Mouse (Mus musculus) adrenal gland, postnatal 4 days (tissue): Measurements from ENCODE around the gene Gata3. TPM values are rescaled to one million over a fixed set of nuclear protein-coding genes. Genes with fewer than 3 reads are reported as not detected.

Source experiments
- DNase-seq, 2 experiments: peaks; one replicate each; pipeline ENCODE4 v3.0.0; 2021 to 2022; ENCODE audit warnings: low spot score in 2 of 2, mixed read lengths in 2 of 2
- long read RNA-seq, 2 experiments: library from polyadenylated mRNA; stranded (forward); transcript quantifications; one replicate each; pipeline ENCODE4 v2.0.0; 2021
- total RNA-seq, 2 experiments: library from RNA; stranded (reverse); gene quantifications; 2 replicates each; pipeline ENCODE4 v1.2.3; 2021

Gene Gata3
- total RNA-seq, result 10 to 100 TPM; 28.0 to 37.3 TPM
- long read RNA-seq, experiment 1, transcript Gata3-201 (6 exons, 3,215 nt), result major isoform, 5 of 23 reads
- long read RNA-seq, experiment 1, partial matches to known transcripts, result 7 of 23 reads
- long read RNA-seq, experiment 1, other reads (novel, unspliced or antisense), result 11 of 23 reads
- long read RNA-seq, experiment 2, partial matches to known transcripts, result 21 of 46 reads
- long read RNA-seq, experiment 2, other reads (novel, unspliced or antisense), result 23 of 46 reads

GRCm38 (mm10) chr2:9889651-9890183, at the start of gene Gata3:
TSS of gene Gata3 (minus strand) at chr2:9890034.
- no peak for DNase-seq

GRCm38 (mm10) chr2:9939250-9939649, 49.4 kb upstream of the Gata3 start:
- DNase-seq, result no peak

DNA sequence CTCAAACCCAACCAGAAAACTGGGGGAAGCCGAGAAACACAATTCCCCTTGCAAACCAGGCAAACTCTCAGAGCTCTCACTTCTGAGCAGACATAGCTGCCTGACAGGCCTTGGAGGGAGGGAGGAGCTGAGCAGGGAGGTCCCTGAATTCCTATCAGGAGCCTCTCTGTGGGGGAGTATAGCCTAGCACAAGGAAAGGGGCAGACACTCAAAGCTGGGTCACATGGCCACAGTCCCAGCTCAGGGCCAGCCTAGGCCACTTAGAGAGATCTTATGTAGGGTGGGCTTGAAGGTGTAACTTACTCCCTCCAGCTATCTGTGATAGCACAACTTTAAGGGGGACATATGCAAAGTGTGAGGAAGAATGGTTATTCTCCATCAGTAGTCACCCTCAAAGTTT, 46.1 kb upstream of the Gata3 start:
- DNase-seq, result no peak

GRCm38 (mm10) chr2:9926905-9927283, 37.1 kb upstream of the Gata3 start:
- no peak for DNase-seq

DNA sequence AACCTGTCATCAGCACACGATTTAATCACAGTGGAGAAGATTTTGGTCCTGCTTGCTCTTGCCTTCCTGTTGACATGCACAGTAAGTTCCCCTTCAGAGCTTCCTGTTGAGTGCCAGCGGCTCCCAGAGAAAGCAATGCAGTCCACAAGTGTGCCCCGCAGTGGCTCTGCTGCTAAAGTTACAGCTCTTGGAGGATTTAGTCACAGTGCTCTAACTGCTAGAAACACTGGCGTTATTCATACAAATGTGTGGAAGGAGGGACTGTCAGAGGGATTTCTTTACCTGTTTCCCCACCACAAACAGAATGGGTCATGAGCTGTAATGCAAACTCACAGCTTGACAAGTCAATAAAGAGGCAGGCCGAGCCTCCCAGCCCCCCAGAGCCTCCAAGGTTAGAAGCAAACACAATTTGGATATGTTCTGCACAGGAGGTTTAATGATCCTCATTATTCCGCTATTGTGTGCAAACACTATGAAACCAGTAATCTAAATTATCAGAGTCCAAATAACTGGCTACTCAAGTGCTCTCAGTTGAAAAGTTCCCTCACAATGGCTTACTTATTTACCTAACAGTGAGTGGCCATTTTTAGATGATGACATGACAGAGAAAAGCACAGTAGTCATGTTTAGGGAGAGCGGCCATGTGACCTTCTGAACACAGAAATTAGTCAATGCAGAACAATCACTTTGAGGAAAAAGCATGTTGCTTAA, 36.5 kb upstream of the Gata3 start:
- DNase-seq, result no peak

- no peak for DNase-seq
Measured at GRCm38 (mm10) chr2:9918691-9919471, 29.0 kb upstream of the Gata3 start.

- no peak for DNase-seq
Measured at GRCm38 (mm10) chr2:9917602-9918001, 27.8 kb upstream of the Gata3 start.

- DNase-seq, result no peak
Measured at GRCm38 (mm10) chr2:9905995-9906394, 16.2 kb upstream of the Gata3 start.

GRCm38 (mm10) chr2:9903854-9904560, 14.2 kb upstream of the Gata3 start:
- DNase-seq, result no peak

DNA sequence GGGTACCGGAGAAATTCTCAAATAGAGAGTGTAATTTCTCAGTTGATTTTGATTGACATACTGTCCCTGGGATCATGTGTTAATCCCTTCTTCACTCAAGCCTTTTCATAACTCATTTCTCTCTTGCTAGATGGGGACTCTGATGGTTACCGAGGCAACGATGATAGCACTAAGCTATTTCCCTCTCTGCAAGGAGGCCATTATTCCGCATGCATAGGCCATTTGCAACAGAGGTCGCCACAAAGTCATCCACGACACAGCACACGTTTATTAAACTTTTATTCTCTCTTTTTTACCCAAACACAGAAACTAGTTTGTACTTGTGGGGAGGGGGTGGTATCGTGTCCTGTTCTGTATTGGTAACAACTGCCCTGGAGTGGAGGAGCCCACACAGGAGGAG, 8.0 kb upstream of the Gata3 start:
- no peak for DNase-seq

DNA sequence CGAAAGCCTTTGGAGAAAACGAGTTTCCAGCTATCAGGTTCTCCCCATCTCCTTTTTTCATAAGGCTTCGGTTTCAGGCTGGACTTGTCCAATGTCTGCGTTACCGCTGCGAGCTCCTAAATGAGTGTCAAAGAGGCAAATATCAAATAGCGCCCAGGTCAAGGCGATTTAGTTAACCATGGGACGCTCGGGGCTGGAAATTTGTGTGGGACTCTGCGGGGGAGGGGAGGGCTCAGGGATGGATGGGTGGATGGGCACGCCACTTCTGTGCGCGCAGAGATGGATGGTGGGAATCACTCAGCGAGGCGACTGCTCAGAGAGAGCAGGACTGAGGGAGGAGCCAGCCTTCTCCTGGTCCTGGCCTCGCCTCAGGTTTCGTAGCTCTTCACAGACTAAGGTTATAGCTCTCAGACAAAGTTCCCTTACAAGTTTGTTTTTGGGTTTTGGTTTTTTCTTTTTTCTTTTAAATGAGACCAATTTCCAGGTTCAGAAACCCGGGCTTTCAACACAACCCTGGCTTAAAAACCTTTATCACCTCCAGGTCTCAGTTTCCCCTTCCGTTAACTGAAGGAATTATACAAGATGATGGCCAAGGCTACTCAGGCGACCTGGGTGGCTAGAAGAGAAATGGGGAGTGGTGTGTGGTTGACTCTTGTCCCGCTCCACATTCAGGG, 6.4 kb upstream of the Gata3 start:
- DNase-seq, result no peak

DNA sequence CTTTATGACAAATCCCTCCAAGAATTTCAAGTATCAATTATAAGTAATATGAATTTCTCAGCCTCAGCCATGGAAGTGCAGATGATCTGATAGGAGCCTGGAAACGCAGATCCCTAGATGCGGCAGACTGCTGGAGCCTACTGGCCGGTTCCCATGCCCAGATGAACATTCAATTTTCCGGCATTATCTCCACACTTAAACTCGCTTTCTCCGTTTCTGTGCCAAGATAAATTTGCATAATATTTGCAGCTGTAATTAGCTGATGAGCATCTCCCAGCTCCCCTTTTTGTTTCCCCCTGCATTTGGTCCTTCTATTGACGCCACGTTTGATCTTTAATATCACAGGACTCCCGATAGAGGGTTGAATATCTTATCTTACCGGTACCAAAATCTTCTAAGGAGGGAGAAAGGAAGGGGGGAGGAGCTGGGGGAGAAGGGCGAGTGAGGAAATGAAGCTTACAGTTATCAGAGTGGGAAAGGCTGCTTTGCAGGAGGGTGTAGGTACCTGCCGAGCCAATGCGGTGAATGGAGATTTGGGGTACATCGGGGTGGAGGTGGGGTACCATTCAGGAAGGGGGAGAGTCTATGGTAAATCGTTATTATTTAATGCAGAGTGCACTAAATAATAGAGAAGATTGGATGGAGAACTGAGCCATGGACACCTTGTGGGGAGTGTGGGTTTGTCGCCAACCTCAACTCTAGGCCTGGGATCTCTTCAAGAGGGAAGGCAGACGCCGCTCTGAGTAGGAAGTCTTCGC, 5.2 kb upstream of the Gata3 start:
- DNase-seq, result no peak

DNA sequence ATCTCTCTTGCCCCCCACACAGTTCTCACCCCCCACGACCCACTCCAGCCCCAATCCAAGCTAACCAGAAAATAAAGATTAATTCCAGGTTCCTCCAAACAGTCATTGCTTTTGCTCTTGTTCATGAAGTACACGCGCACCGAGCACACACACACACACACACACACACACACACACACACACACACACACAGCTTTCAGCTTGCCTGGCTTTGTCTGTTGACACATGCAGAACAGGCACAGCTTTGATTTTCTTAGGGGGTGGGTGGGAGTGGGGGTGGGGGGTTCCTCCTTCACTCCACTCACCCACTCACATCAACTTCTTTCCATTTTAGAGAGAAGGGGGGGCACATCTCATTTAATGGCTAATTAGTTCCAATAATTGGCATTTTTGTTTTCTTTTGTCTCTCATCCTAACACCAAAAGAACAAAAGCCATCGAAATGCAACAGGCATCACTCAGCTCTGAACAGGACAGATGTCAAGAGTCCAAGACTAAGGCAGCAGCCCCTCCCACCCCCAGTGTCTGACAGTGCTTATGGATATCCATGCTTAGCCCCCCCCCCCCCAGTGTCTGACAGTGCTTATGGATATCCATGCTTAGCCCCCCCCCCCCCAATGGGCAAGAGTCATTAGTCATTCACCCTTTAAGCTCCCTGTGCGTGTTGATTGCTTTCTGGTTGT, 3.6 kb upstream of the Gata3 start:
- DNase-seq, result no peak

GRCm38 (mm10) chr2:9892541-9892940, 2.7 kb upstream of the Gata3 start:
- DNase-seq, result no peak

DNA sequence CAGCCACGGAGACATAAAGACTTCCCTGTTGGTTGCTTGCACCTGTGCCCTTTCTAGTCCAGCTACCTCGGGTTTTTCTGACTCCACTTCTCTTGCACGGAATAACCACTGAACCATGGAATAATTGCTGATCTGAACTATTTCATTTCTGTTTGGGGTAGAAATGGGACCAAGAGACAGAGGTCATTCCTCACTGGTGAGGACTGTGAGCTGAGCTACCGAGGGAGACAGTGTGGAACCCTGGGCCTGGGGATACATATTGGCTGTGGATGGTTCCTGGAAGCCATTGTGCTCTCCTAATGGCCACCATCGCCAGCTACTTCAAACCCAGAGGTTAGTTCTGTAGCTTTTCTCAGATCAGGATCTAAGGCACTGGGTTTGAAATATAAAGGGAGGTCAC, 1.1 kb upstream of the Gata3 start:
- DNase-seq, result no peak

GRCm38 (mm10) chr2:9890251-9890650, 417 bp upstream of the Gata3 start:
- DNase-seq, result no peak

DNA sequence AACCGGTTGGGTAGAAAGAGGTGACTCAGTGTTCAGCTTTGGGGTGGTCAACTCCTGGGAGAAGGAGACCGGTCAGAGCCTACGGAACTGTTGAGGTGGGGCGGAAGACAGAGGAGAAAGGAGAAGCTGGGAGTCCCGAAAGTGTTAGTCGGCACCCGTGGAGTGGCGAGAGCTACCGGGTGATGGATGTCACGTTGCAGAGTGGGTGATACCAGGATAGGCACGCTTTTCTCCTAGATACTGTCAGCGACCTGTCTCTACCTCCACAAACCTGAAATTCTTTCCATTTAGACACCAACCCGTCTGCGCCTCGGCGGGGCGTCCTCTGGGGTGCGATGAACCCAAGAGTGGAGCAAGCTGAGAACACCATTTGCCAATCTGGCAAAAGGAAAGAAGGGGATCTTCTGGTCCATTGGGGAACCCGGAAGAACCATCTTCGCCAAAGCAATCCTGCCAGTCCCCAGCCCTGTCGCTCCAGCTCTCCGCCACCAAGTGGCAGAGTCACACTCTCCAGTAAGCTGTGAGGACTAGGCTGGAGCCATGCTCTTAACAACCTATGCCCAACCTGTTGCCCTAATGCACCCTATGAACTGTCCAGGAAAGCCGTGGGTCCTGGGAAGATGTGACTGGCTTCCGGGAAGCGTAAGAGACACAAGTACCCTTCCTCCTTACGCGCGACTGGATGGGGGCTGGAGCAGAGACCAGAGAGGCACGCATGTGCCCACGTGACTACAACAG, 752 bp downstream of the Gata3 start, which contains the start of gene 9230102O04Rik:
Gene 9230102O04Rik, minus strand, starts transcription at position 628 of the 738 bp plus-strand sequence.
- no peak for DNase-seq

DNA sequence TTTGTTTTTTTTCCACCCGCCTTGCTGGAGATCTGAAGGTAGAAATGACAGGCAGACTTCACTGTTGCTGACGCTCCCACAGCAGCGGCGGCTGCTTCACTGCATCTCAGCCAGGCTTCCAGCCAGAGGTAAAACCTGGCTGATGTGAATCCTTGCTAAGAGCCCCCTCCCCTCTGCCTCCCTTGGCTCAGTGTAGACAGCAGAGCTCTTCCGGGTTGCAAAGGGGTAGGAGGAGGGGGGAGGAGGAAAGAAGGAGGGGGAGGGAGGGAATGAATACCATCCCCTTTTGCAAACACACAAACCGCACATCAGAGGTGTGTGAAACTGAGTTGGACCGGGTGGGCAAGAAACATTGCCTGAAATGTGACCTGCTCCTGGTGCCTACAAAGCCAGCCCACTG, 2.2 kb downstream of the Gata3 start:
- DNase-seq, result no peak
